Mouse (Mus musculus) testis, adult 2 months (tissue): ENCODE measurements around the gene 2410002F23Rik. TPM values are rescaled to one million over a fixed set of nuclear protein-coding genes. Genes with fewer than 3 reads are reported as not detected.
"Not testable (repeated sequence)": the region's sequence is repeated elsewhere in the genome, so short reads cannot be mapped to it uniquely, and the experiment has no call there.

Source experiments
- H3K27ac ChIP-seq: fragments of 200-500 bp; 2 replicates; pipeline ENCODE4 v1.5.1; 2012; ENCODE audit warnings: low read depth, low read length; ENCODE audit not compliant: control insufficient read depth, insufficient read depth
- H3K27me3 ChIP-seq: fragments of 200-500 bp; 2 replicates; pipeline ENCODE4 v1.6.1; 2012; ENCODE audit warnings: mild to moderate bottlenecking, low read length, moderate library complexity; ENCODE audit not compliant: control insufficient read depth, insufficient read depth
- H3K36me3 ChIP-seq: fragments of 200-500 bp; 2 replicates; pipeline ENCODE4 v1.6.1; 2012; ENCODE audit warnings: mild to moderate bottlenecking, low read length; ENCODE audit not compliant: control insufficient read depth, insufficient read depth
- H3K4me1 ChIP-seq: fragments of 200-500 bp; 2 replicates; pipeline ENCODE4 v1.6.1; 2012; ENCODE audit warnings: low read length; ENCODE audit not compliant: control insufficient read depth, insufficient read depth
- H3K4me3 ChIP-seq: fragments of 200-500 bp; 2 replicates; pipeline ENCODE4 v1.5.1; 2012; ENCODE audit warnings: low read depth, mild to moderate bottlenecking, low read length, moderate library complexity, mixed read lengths; ENCODE audit not compliant: control insufficient read depth
- CTCF ChIP-seq: fragments of 200-500 bp; IDR thresholded peaks from 2 replicates; pipeline ENCODE4 v1.5.1; 2012; ENCODE audit warnings: low read depth, mild to moderate bottlenecking, inconsistent platforms, low read length, moderate library complexity; ENCODE audit not compliant: control insufficient read depth, insufficient read depth, insufficient replicate concordance
- POLR2A ChIP-seq: fragments of 200-500 bp; IDR thresholded peaks from 2 replicates; pipeline ENCODE4 v1.6.1; 2012; ENCODE audit warnings: low read depth, mild to moderate bottlenecking, inconsistent platforms, low read length, moderate library complexity; ENCODE audit not compliant: control insufficient read depth
- polyA plus RNA-seq: library from polyadenylated mRNA; depleted of rRNA; stranded (reverse); fragments of >200 nt; gene quantifications from 2 replicates; pipeline ENCODE4 v1.2.3, GENCODE M21; 2012; rRNA removed

The 2410002F23Rik gene
- 53.2 and 55.4 TPM in 2 replicates for polyA plus RNA-seq

DNA sequence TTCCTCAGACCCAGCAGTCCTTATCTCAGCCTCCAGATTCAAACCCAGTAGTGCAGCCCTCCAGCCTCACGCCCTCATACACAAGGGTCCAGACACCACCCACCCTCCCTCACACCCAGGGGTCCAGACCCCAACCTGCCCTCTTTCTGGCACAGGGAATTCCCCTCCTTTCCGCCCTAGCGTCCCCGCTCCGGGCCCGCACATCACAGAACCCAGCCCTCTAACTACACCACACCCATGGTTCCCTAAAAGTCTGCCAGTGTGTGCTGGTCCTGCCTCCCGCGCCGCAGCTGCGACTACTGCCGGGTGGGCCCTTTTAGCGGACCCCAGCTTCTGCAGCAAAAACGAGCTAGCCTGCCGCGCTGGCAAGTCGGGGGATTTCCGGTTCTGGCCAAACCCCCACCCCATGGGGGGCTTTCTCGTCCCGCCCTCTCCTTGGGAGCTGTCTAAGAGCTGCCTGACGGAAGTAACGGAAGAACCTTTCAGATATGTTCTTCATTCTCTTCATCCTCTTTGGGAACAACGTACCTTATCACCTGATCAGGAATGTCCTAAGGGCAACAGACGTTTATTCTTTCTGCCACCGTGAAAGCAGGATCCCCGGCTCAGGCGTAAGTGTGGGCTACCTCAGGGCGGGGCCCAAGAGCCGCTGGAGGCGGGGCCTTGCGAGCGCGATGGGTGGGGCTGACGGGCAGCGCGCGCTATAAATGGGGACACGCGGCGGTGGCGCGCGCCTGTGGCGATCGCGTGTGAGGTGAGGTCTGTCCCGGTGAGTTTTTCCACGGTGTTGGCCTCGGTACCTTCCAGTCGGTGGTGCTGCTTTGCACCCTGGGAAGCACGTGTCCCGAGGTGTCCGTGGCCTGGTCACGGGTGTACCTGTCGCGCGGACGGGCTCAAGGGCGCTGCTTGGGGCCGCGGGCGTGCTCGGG lies at the start of gene 2410002F23Rik, which contains the start of gene 1700028J19Rik:
TSS of gene 2410002F23Rik (plus strand) at position 668 of the 929 bp plus-strand sequence.
TSS of gene 1700028J19Rik (minus strand) at position 641 of the 929 bp plus-strand sequence.
- H3K27ac ChIP-seq: peak within 1 kb of the TSS; percentile 91
- peak; percentile 98 for TF ChIP-seq POLR2A
- 0 out of 2 replicates have a peak, but pooled peaks have one; percentile 14 for TF ChIP-seq CTCF
- H3K4me1 ChIP-seq: peaks cover 4% of the 10 kb centered on the region
- no peaks in the 10 kb centered on the region for H3K36me3 ChIP-seq
- no peaks in the 10 kb centered on the region for H3K27me3 ChIP-seq
- peak within 1 kb of the TSS; percentile 85 for H3K4me3 ChIP-seq

DNA sequence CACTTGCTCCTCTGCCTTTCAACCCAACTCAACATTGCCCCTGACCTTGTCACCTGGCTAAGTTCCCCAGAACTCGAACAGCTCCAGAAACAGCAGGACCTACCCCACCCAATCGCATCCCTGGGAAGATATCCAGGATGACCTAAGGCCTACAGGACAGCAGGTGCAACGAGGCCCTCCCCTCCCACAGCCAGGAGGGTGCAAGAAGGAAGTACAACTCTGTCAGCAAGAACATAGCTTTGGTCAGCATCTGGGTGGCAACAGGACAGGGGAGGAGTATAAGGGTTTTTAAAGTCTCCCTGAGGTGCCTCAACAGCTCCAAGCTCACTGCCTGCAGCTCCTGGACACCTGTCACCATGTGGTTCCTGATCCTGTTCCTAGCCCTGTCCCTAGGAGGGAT lies 48.6 kb upstream of the 2410002F23Rik start, which contains the start of gene Klk1b3:
TSS of gene Klk1b3 (plus strand) at position 301 of the 400 bp plus-strand sequence.
- Histone ChIP-seq H3K27ac (no peak within 1 kb of the TSS), H3K4me3 (no peak within 1 kb of the TSS), H3K4me1 (no peaks in the 10 kb centered on the region), H3K27me3 (no peaks in the 10 kb centered on the region), H3K36me3 (no peaks in the 10 kb centered on the region)
- TF ChIP-seq CTCF (no peak), POLR2A (no peak)

DNA sequence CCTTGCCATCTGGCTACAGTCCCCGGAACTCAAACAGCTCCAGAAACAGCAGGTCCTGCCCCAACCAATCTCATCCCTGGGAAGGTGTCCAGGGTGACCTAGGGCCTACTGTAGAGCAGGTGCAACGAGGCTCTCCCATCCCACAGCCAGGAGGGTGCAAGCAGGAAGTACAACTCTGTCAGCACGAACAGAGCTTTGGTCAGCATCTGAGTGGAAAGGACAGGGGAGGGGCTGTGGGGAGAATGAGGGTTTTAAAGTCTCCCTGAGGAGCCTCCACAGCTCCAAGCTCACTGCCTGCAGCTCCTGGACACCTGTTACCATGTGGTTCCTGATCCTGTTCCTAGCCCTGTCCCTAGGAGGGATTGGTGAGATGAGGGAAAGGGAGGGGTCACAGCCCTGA lies 39.4 kb upstream of the 2410002F23Rik start, which contains the start of gene Klk1b4:
TSS of gene Klk1b4 (plus strand) at position 301 of the 400 bp plus-strand sequence.
- H3K4me3 ChIP-seq, H3K27ac ChIP-seq, H3K27me3 ChIP-seq, H3K4me1 ChIP-seq, H3K36me3 ChIP-seq: not testable (repeated sequence)

DNA sequence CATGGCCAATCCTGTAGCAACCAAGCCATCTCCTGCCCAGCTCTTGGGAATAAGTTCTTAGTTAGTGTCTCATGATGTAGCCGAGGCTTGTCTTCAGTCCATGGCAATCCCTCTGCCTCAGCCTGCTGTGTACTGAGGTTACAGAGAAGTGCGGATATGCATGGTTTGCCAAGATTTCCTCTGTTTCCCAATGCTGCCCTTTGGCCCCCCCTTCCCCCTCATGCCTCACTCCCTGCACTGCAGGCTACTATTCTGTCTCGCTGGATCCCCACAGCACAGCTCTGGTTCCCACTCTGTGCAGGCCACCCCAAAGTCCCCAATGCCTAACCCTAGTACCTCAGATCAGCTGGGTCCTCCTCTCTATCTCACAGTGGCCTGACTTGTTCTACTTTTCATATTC lies 38.2 kb upstream of the 2410002F23Rik start:
- TF ChIP-seq POLR2A (no peak), CTCF (no peak)

DNA sequence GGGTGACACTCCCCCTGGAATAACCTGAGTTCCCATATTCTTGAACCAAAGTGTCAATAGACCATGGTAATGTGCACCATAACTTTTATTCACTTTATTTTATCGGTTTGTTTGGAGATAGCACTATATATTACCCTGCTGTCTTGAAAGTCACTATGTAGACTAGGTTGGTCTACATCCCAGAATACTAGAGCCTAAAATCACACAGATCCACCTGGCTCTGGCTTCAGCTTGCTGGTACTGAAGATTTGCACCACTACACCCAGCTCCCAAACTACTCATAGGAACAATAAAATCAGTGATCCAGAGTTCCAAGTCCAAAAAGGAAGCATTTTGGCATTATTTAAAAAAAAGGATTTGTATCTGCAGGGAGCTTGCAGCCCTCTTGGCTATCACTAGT lies 30.9 kb upstream of the 2410002F23Rik start, which contains the start of gene Klk1b5:
TSS of gene Klk1b5 (plus strand) at position 301 of the 400 bp plus-strand sequence.
- Histone ChIP-seq H3K36me3 (no peaks in the 10 kb centered on the region), H3K4me1 (no peaks in the 10 kb centered on the region), H3K27ac (no peak within 1 kb of the TSS), H3K4me3 (no peak within 1 kb of the TSS), H3K27me3 (no peaks in the 10 kb centered on the region)
- no peak for TF ChIP-seq POLR2A

More for the DNA sequence above, 38.2 kb upstream of the 2410002F23Rik start:
- Histone ChIP-seq H3K4me1 (no peaks in the 10 kb centered on the region), H3K27me3 (no peaks in the 10 kb centered on the region), H3K27ac (no peak overlapping the region), H3K4me3 (no peak overlapping the region), H3K36me3 (no peaks in the 10 kb centered on the region)

DNA sequence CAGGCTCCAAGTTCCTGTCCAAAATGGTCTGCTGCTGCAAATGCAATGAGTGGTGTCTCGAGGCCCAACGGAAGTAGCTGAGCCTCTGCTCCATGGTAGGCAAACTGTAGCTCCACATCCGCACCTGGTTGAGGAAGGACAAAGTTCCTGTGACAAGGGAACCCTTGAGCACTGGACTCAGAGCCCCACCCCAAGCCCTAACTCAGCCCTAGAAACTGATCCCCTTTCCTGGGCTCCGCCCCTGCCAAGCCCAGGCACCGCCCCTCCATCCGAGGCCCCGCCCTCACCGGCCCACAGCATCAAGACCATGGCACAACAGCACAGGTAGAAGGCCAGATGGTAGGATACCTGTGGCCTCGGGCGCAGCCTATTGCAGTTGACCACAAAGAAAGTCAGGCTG lies 24.9 kb upstream of the 2410002F23Rik start:
- not testable (repeated sequence) for H3K4me3 ChIP-seq, H3K36me3 ChIP-seq, H3K4me1 ChIP-seq, H3K27ac ChIP-seq, H3K27me3 ChIP-seq

DNA sequence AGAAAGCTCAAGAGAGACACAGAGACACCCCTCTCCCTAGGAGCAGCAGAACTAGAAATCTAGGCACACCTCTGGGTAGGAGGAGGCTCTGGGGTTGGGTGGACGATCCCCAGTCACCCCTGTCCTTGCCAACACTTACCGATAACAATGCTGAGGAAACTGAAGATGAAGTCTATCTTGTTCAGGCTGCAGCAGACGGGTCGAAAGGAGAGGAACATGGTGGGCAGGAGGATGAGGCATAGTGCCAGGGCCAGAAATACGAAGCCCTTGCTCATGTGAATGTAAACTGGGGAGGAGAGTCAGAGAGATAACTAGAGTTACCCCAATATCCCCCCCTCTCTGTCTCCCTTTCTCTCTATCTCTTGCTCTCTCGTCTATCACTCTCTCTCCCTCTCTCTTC lies 24.2 kb upstream of the 2410002F23Rik start:
- H3K4me3 ChIP-seq, H3K4me1 ChIP-seq, H3K27me3 ChIP-seq, H3K27ac ChIP-seq, H3K36me3 ChIP-seq: not testable (repeated sequence)

DNA sequence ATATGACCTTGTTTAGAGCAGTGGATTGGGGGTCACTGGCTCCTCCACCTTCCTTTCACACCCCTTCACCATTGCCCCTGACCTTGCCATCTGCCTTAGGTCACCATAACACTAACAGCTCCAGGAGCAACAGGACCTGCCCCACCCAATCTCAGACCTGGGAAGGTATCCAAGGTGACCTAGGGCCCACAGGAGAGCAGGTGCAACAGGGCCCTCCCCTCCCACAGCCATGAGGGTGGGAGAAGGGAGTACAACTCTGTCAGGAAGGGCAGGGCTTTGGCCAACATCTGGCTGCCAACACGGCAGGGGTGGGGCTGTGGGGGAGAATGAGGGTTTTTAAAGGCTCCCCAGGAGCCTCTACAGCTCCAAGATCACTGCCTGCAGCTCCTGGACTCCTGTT lies 21.4 kb upstream of the 2410002F23Rik start, which contains the start of gene Klk1:
TSS of gene Klk1 (plus strand) at position 285 of the 400 bp plus-strand sequence.
- no peaks in the 10 kb centered on the region for H3K27me3 ChIP-seq
- H3K4me1 ChIP-seq: peaks cover 1% of the 10 kb centered on the region
- H3K4me3 ChIP-seq: no peak within 1 kb of the TSS
- no peaks in the 10 kb centered on the region for H3K36me3 ChIP-seq
- TF ChIP-seq CTCF (no peak), POLR2A (no peak)
- H3K27ac ChIP-seq: no peak within 1 kb of the TSS
